Mouse (Mus musculus) megakaryocyte, adult 5-6 weeks (primary cell): Measurements from ENCODE around the gene P2rx4. TPM values are rescaled to one million over a fixed set of nuclear protein-coding genes. Genes with fewer than 3 reads are reported as not detected.

ENCODE experiments used
- ATAC-seq: 2 replicates; pipeline ENCODE4 v1.8.0; 2016; ENCODE audit warnings: mild to moderate bottlenecking, inconsistent platforms; ENCODE audit not compliant: poor library complexity, severe bottlenecking
- total RNA-seq, 2 experiments: library from RNA; stranded (forward) in 1 of 2; stranded (reverse) in 1 of 2; fragments of 153-499, 151-499 nt in 1 of 2; fragments of 221-1000, 200-1000 nt in 1 of 2; gene quantifications; 2 replicates each; pipeline versions ENCODE4 v1.2.3 to v1.2.4; 2015 to 2017

P2rx4 gene
- total RNA-seq, 2 experiments from 2014 or later = 19.6 to 34.3 TPM

GRCm38 (mm10) chr5:122755620-122756019 is 48.3 kb downstream of the P2rx4 start:
- ATAC-seq = no peak

GRCm38 (mm10) chr5:122756144-122756543 is 48.8 kb downstream of the P2rx4 start:
- no peak for ATAC-seq

- no peak for ATAC-seq
These were observed 49.3 kb downstream of the P2rx4 start for GRCm38 (mm10) chr5:122756680-122757079.

GRCm38 (mm10) chr5:122763271-122764031 is 56.1 kb downstream of the P2rx4 start:
- ATAC-seq = no peak; the same call in 1 of the 2 replicates

GRCm38 (mm10) chr5:122764032-122764464 is 56.7 kb downstream of the P2rx4 start:
- ATAC-seq = no peak

- ATAC-seq = no peak
These were observed 59.9 kb downstream of the P2rx4 start for GRCm38 (mm10) chr5:122767283-122767682.

GRCm38 (mm10) chr5:122769101-122769568 is 61.8 kb downstream of the P2rx4 start:
- peak; percentile 85 for ATAC-seq

- ATAC-seq = no peak
These were observed 63.0 kb downstream of the P2rx4 start for GRCm38 (mm10) chr5:122770304-122770703.

- peak; percentile 48 for ATAC-seq
These were observed 63.5 kb downstream of the P2rx4 start for GRCm38 (mm10) chr5:122770806-122771261.

GRCm38 (mm10) chr5:122771428-122771827 is 64.1 kb downstream of the P2rx4 start:
- no peak for ATAC-seq

GRCm38 (mm10) chr5:122773756-122774155 is 66.4 kb downstream of the P2rx4 start:
- no peak for ATAC-seq

- ATAC-seq = no peak
These were observed 67.6 kb downstream of the P2rx4 start for GRCm38 (mm10) chr5:122774743-122775611.

GRCm38 (mm10) chr5:122775646-122776286 is 68.4 kb downstream of the P2rx4 start:
- no peak for ATAC-seq

- no peak for ATAC-seq
These were observed 70.0 kb downstream of the P2rx4 start for GRCm38 (mm10) chr5:122777322-122777721.

GRCm38 (mm10) chr5:122778231-122779226 is 71.2 kb downstream of the P2rx4 start:
- no peak for ATAC-seq

Other genes starting within 250 kb of the P2rx4 start
- gene Atp2a2, start 205.3 kb upstream of the P2rx4 start, total RNA-seq (2015) = 47.1 and 47.5 TPM in 2 replicates
- gene Atp2a2, start 205.3 kb upstream of the P2rx4 start, total RNA-seq (2017) = 65.0 and 65.8 TPM in 2 replicates
- 4.9 and 6.2 TPM in 2 replicates for gene Ift81, start 93.0 kb upstream of the P2rx4 start, total RNA-seq (2015)
- 3.7 and 3.8 TPM in 2 replicates for gene Ift81, start 93.0 kb upstream of the P2rx4 start, total RNA-seq (2017)
- 35.5 and 35.6 TPM in 2 replicates for gene P2rx7, start 63.6 kb upstream of the P2rx4 start, total RNA-seq (2015)
- 61.2 and 76.5 TPM in 2 replicates for gene P2rx7, start 63.6 kb upstream of the P2rx4 start, total RNA-seq (2017)
- 70.6 and 86.6 TPM in 2 replicates for gene Camkk2, start 71.9 kb downstream of the P2rx4 start, total RNA-seq (2015)
- 83.6 and 94.3 TPM in 2 replicates for gene Camkk2, start 71.9 kb downstream of the P2rx4 start, total RNA-seq (2017)
- gene Anapc5, start 113.8 kb downstream of the P2rx4 start, total RNA-seq (2015) = 152 and 159 TPM in 2 replicates
- 243 and 247 TPM in 2 replicates for gene Anapc5, start 113.8 kb downstream of the P2rx4 start, total RNA-seq (2017)
- 10.5 and 13.5 TPM in 2 replicates for gene Rnf34, start 142.5 kb downstream of the P2rx4 start, total RNA-seq (2015)
- gene Rnf34, start 142.5 kb downstream of the P2rx4 start, total RNA-seq (2017) = 25.2 and 25.3 TPM in 2 replicates